Mouse (Mus musculus): Measurements from ENCODE around the gene Snx1.

DNA sequence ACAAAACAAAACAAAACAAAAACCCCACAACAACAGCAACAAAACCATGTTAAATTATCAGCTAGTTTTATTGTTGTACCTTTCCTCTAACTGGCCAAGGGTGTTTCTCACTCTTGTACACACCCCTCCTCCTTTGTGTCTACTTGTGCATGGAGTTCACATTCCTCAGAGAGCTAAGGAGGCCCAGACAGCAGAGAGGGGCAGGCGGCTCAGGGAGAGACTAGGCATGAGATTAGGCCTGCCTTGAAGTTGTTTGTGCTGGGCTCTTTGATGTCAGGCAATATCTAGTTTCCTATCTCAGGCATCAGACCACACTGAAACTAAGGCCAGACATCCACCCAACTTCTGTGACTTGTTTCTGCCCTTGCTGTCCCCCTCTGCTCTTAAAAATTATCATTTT lies 41.8 kb upstream of the Snx1 start:
- TF ChIP-seq CTCF (conservative IDR thresholded peaks at IDR 0.05; ENCODE audit: low read length) (no peak), NANOG (IDR thresholded peaks at IDR 0.05; ENCODE audit: borderline replicate concordance, low read length) (no peak)

Data from E14TG2a.4 (cell line).